Mouse (Mus musculus): ENCODE measurements around the gene Mad1l1. TPM values are rescaled to one million over a fixed set of nuclear protein-coding genes. Genes with fewer than 3 reads are reported as not detected.

Gene Mad1l1
- total and polyA plus RNA-seq, 3 experiments = 40.5 to 65.2 TPM; not detected in 1

- peak; percentile 54 for DNase-seq (ENCODE audit: low read depth, low spot score)
- no peaks in the 10 kb centered on the region for H3K27me3 ChIP-seq (ENCODE audit: control insufficient read depth in 1 of 2, insufficient read depth in 2 of 2, low read length in 2 of 2)
- no peaks in the 10 kb centered on the region for H3K9me3 ChIP-seq (replicated peaks; ENCODE audit: insufficient read depth, low read length)
- peaks cover 0 to 39% of the 10 kb centered on the region in 2 experiments; a peak in 2 of 4 replicates for H3K36me3 ChIP-seq (ENCODE audit: control insufficient read depth in 1 of 2, insufficient read depth in 2 of 2, low read length in 2 of 2)
- no peak overlapping the region for H3K4me3 ChIP-seq (ENCODE audit: control insufficient read depth in 1 of 2, insufficient read depth in 1 of 2, low read depth in 2 of 2, low read length in 2 of 2)
- no peaks in the 10 kb centered on the region for H3K79me2 ChIP-seq (ENCODE audit: control insufficient read depth, insufficient read depth, low read length, poor library complexity)
- H3K9ac ChIP-seq (ENCODE audit: control insufficient read depth, low read depth, low read length, poor library complexity, severe bottlenecking) = no peak overlapping the region
- peak overlapping the region; percentile 13; the same call in 1 of the 2 replicates for H3K27ac ChIP-seq (ENCODE audit: control insufficient read depth, low read depth, low read length)
- peak; percentile 88 for TF ChIP-seq MYC (IDR thresholded peaks at IDR 0.05; ENCODE audit: low read depth, low read length)
- no peak for TF ChIP-seq ZNF384 (IDR thresholded peaks at IDR 0.05; ENCODE audit: low read depth, low read length)
- no peak for TF ChIP-seq NELFE (IDR thresholded peaks at IDR 0.05; ENCODE audit: low read depth, low read length)
- no peak for TF ChIP-seq CHD2 (IDR thresholded peaks at IDR 0.05; ENCODE audit: low read length)
- no peak for TF ChIP-seq RCOR1 (IDR thresholded peaks at IDR 0.05; ENCODE audit: low read depth, low read length)
- TF ChIP-seq CTCF (IDR thresholded peaks at IDR 0.05 in 2 of 3, conservative IDR thresholded peaks at IDR 0.05 in 1 of 3; ENCODE audit: control insufficient read depth in 1 of 3, insufficient read depth in 1 of 3, low read depth in 2 of 3, low read length in 3 of 3, poor library complexity in 1 of 3, severe bottlenecking in 1 of 3) = no peak
- TF ChIP-seq TAL1 (IDR thresholded peaks at IDR 0.05; ENCODE audit: low read length) = no peak
- no peak for TF ChIP-seq UBTF (IDR thresholded peaks at IDR 0.05; ENCODE audit: borderline replicate concordance, insufficient read depth, low read depth, low read length)
- TF ChIP-seq KAT2A (conservative IDR thresholded peaks at IDR 0.05; ENCODE audit: low read depth, low read length) = no peak
- TF ChIP-seq BHLHE40 (IDR thresholded peaks at IDR 0.05; ENCODE audit: borderline replicate concordance, low read depth, low read length) = no peak
- no peak for TF ChIP-seq E2F4 (IDR thresholded peaks at IDR 0.05; ENCODE audit: borderline replicate concordance, low read depth, low read length)
- no peak for TF ChIP-seq MAFK (IDR thresholded peaks at IDR 0.05; ENCODE audit: borderline replicate concordance, low read depth, low read length)
- no peak for TF ChIP-seq TBP (IDR thresholded peaks at IDR 0.05; ENCODE audit: low read depth, low read length)
- peak; percentile 50; the same call in 1 of the 2 replicates for TF ChIP-seq ELF1 (IDR thresholded peaks at IDR 0.05; ENCODE audit: low read depth, low read length)
- no peak for TF ChIP-seq JUND (IDR thresholded peaks at IDR 0.05; ENCODE audit: low read depth, low read length)
- TF ChIP-seq MAZ (IDR thresholded peaks at IDR 0.05; ENCODE audit: low read depth, low read length) = no peak
- no peak for TF ChIP-seq GATA1 (IDR thresholded peaks at IDR 0.05; ENCODE audit: low read depth, low read length)
- TF ChIP-seq EP300 (IDR thresholded peaks at IDR 0.05; ENCODE audit: low read depth in 1 of 2, low read length in 2 of 2) = no peak
- no peak for TF ChIP-seq MEF2A (IDR thresholded peaks at IDR 0.05; ENCODE audit: extremely low read depth, insufficient replicate concordance, low read depth, low read length, poor library complexity, severe bottlenecking)
- no peak for TF ChIP-seq POLR2AphosphoS2 (IDR thresholded peaks at IDR 0.05; ENCODE audit: low read length)
- TF ChIP-seq GABPA (IDR thresholded peaks at IDR 0.05; ENCODE audit: low read depth, low read length) = no peak
- 0 out of 2 replicates have a peak, but pooled peaks have one; percentile 24 for TF ChIP-seq HCFC1 (IDR thresholded peaks at IDR 0.05; ENCODE audit: low read depth, low read length)
- peaks cover 16 to 47% of the 10 kb centered on the region in 2 experiments for H3K4me1 ChIP-seq (ENCODE audit: control insufficient read depth in 1 of 2, insufficient read depth in 2 of 2, low read length in 2 of 2)
These were observed 159.1 kb downstream of the Mad1l1 start for GRCm38 (mm10) chr5:140162071-140162845.

All from MEL (cell line).